Mouse (Mus musculus): ENCODE measurements around the gene Wnt3. TPM values are rescaled to one million over a fixed set of nuclear protein-coding genes. Genes with fewer than 3 reads are reported as not detected.
"Not testable (repeated sequence)": the region's sequence is repeated elsewhere in the genome, so short reads cannot be mapped to it uniquely, and the experiment has no call there.

Wnt3 gene
- total RNA-seq (2014; fragmentation: Nextera tagmentation), result not detected in 2 replicates
- not detected in 2 replicates for total RNA-seq (2017)

DNA sequence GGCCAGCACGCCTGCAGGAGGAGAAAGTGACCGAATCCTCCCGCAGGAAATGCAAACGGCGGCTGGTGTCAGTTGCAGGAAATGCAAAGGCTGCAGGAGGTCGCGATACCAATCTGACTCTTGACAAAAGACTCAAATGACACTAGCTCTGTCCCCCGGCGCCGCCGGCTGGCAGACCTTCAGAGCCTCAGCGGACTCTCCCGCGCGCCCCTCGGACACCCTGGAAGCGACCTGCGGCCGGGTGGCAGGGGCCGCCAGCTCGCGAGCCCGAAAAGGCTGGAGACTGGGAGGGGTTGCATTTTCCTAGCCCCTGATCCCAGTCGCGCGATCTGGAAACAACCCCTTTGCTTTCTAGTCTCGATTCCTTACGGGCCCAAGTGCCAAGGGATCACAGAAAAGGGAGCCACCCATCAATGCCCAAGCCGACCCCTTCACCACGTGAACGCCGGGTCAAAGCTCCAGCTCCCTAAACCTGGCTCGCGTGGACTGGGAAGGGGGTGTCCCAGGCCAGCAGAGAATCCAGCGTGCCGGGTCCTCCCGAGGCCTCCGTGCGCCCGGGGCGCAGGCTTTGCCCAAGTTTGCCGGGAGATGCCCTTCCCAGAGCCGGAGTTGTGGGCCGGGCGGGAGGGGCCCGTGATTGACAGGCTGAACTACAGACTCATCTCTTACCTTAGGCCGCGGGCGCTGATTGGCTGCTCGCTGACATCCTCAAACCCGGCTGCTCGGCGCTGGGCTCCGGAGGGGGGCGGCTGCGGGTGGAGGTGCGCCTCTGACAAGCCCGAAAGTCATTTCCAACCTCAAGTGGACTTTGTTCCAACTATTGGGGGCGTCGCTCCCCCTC, at the start of gene Wnt3:
Gene Wnt3 (plus strand): TSS at position 764 of the 841 bp plus-strand sequence.
- ATAC-seq (replicated peaks; ENCODE audit: poor library complexity, severe bottlenecking), result peak; percentile 28; the same call in 1 of the 2 replicates

DNA sequence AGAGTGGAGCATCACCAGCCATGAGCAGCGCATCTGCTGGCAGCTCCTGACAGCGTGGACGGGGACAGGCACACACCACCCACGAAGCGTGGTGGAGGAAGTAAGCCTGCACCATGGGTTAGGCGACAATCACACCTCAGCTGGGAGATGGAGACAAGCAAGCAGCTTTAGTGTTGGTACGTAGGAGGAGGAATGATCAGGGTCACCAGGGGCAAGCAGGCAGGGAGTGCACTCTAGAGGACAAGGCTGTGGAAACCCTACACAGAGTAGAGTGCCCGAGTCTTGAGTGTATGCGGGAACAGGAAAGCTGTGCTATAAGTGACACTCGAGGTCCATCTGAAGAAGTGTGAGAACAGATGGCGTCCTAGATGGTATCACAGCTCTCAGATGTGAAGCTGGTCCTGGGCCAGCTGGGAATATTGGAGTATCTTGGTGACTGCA, 49.6 kb upstream of the Wnt3 start:
- no peak for ATAC-seq (replicated peaks; ENCODE audit: poor library complexity, severe bottlenecking)

DNA sequence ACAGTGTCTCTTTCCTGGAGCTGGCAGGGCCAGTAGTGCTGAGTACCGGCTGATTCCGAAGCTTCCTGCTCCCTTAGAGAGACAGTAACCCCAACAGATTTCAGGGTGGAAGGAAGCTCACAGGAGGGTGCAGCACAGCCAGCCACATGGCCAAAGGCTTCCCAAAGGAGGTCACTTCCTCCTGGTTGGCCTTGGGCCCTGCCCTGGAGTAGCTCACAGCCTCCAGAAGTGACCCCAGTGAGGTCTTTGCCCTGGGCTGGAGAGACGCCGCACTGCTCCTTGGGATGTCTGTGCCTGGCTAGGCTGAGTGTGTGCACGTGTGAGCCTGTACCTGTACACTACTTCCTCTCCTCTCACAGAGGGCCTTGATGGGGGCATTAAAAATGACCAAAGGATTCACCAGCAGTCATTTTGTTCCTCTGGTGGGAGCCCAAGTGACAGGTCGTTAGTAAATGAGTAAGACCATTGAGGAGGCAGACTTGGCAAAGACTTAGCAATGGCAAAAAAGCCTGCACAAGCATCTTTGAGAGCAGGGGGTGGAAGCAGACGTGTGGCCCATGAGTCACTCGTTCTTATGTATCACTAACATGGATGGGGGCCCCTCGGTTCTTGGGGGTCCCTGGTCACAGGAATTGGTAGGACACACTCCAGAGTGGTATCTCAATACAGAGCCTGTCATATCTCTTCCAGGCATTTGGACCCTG, 44.5 kb upstream of the Wnt3 start:
- no peak for ATAC-seq (replicated peaks; ENCODE audit: poor library complexity, severe bottlenecking)

DNA sequence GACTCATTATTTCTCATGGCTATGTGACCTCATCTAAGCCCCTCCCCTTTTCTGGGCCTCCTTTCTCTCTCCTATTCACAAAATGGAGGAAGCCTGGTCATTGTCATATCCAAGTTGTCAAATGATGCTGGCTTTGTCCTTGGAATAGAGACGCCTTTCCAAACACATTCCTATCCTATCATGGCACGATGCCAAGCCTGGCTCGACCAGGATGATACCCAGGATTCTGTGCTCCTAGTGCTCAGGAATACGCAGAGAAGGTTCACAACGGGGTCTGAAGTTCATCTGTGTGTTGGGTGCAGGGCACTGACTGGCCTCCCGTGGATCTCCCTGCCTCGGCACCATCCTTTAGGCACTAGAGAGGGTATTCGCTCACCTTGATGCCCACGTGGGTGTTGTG, 42.4 kb upstream of the Wnt3 start:
- no peak for ATAC-seq (replicated peaks; ENCODE audit: poor library complexity, severe bottlenecking)

DNA sequence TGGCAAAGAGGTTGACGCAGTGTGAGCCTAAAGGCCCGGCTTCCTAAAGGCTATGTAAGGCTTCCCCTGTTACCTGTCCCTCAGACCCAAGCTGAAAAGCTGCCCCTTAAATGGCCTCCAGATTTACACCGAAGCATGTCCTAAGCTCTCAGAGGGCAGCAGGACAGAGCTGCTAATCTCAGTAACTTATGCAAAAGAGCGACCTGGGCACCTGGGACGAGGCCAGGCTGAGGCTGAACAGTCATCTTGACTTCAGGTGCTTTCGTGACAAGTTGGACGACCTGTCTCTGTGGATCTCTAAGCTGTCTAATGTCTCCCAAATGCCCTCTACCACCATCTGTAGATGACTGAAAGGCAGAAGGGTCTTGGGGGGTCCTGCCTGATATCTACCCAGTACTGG, 41.6 kb upstream of the Wnt3 start:
- no peak for ATAC-seq (replicated peaks; ENCODE audit: poor library complexity, severe bottlenecking)

DNA sequence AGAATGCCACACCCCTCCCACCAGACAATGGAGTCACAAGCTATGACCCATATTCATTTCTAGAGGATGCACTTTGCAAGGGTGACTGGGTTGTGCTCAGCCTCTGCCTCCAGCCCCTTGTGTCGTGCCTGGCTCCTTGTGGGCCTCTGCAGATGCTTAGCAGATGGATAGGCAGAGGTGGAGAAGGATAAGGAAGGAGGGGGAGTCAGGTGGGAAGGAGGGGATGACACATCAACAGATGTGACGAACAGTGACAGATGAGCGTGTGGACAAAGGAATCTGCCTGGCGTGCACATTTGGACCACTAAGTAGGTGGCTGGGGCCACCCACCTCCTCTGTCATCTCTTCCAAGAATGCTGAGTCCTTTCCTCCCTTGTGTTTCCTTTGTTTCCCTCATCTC, 40.9 kb upstream of the Wnt3 start:
- ATAC-seq (replicated peaks; ENCODE audit: poor library complexity, severe bottlenecking), result no peak

DNA sequence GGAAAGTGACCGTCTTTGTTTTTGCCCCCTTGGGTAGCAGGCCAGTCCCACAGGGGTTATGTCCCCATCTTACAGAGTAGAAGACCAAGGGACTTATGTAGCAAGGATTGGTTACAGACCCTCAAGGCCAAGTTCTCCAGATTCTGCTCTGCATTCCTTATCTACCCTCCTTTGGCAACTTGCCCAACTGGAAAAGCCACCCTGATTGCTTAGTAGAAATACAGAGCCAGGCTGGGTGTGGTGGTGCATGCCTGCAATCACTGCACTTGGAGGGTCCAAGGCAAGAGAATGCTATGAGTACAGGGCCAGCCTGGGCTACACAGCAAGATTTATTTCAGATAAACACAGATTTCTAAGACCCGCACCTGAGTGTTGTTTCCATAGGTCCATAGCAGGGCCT, 40.0 kb upstream of the Wnt3 start:
- no peak for ATAC-seq (replicated peaks; ENCODE audit: poor library complexity, severe bottlenecking)

DNA sequence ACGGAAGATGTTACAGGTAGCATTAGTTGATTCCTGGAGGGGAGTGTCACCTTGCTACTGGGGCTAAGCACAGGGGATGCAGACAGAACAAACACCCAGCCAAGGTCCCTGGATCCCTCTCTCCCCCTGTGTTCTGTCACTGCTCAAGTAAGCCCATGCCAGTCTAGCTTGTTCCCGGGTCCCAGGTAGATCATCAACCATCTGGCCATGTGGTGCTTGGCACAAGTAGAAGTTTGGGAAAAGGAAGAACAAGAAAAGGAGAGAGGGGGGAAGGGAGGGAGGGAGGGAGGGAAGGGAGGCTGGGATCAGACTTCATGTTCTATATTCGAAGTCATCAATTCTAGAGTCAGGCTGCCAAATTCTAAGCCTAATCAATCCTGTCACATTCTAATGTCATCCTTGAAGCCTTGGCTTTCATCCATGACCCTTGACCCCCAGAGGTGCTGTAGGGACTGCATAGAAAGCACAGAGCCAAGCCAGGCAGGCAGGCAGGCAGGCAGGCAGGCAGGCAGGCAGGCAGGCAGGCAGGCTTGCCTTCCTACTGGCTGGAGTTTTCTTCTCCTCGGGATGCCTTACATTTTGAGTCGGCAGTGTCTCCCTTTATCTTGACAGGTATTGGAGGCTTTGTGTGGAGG, 39.4 kb upstream of the Wnt3 start:
- no peak for ATAC-seq (replicated peaks; ENCODE audit: poor library complexity, severe bottlenecking)

DNA sequence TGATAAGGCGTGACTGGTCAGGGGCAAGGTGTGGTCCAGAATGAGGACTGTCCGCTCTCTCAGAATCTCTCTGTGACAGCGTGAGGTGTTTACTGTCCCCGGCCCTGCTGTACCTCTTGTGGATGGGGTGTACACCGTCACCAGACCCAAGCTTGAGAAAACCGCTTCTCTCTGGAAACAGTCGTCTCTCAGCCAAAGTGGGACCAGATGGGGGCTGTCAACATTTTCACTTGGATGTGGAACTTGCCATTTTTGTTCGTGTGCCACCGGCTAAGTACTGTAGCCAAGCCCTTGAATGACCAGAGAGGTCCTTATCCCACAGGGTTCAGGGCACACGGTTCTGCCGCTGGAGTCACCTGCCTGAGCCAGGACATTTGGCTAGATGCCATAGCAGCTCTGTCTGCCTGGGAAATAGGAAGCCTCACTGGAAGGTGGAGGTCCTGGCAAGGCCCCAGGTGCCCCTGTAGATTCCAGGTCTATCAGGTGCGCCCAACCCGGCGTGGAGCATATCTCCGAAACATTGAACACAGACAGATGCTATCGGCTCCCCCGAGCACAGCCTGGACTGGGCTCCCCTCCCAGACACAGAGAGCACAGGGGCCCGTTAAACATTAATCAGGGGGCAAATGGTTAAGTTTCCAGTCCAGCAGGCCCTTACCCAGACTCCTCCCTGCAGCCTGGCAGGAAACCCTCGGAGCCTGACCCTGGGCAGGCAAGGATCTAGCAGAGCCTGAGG, 38.7 kb upstream of the Wnt3 start:
- ATAC-seq (replicated peaks; ENCODE audit: poor library complexity, severe bottlenecking), result no peak

DNA sequence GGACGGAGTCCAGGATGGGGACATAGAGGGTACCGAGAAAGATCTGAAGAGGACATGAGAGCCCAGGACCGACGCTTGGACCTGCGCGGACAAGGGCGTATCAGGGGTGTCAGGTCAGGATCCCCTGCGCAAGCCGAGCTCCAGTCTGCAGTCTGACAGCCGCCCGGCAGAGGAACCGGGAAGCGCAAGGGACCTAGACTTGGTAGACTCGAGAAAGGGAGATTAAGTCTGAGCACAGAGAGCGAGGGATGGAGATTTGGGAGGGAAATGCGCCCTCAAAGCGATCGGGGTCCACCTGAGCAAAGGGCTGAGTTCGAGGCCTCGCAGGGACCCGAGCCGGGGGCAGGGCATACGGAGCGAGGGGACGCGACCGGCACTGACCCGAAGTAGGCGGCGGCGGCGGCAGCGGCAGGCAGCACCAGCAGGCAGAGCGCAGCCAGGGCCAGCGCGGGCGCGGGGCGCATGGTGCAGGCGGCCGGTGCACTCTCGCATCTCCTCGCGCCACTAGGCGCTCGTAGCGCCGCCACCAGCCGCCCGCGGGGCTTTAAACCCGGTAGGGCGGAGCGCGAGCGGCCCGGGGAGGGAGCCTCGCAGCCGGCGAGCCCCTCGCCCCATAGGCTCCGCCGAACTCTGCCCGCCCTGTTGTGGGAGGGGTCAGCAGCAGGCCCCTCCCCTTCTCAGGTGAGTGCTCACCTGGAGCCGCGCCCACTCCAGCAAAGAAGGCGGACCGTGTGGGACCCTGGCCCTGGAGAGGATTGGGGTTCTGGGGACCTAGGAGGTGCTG, 24.5 kb upstream of the Wnt3 start, which contains the start of gene Wnt9b:
Gene Wnt9b (minus strand): TSS at position 516 of the 784 bp plus-strand sequence.
- ATAC-seq (replicated peaks; ENCODE audit: poor library complexity, severe bottlenecking), result peak; percentile 21; the same call in 1 of the 2 replicates

GRCm38 (mm10) chr11:103750612-103751011, 23.3 kb upstream of the Wnt3 start:
- ATAC-seq (replicated peaks; ENCODE audit: poor library complexity, severe bottlenecking), result peak; percentile 89

- ATAC-seq (replicated peaks; ENCODE audit: poor library complexity, severe bottlenecking), result no peak
These were observed 15.9 kb upstream of the Wnt3 start for GRCm38 (mm10) chr11:103758054-103758453.

- ATAC-seq (replicated peaks; ENCODE audit: poor library complexity, severe bottlenecking), result peak; percentile 89
These were observed 15.2 kb upstream of the Wnt3 start for GRCm38 (mm10) chr11:103758706-103759105.

DNA sequence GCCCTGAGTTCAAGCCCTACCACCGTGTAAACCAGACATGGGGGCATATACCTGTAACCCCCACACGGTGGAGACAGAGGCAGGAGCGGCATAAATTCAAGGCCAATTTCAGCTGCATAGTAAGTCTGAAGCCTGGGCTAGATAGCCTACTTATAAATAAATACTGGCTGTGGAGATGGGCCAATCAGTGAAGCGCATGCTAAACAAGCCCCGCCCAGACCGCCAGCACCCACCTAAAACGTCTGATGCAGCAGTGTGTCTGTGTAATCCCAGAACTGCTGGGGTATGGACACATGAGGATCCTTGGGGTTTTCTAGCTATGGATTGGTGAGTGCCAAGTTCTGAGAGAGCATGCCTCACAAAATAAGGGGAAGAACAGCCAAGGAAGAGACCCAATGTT, 13.8 kb upstream of the Wnt3 start:
- no peak for ATAC-seq (replicated peaks; ENCODE audit: poor library complexity, severe bottlenecking)

GRCm38 (mm10) chr11:103760891-103761290, 13.1 kb upstream of the Wnt3 start:
- not testable (repeated sequence) for ATAC-seq (replicated peaks; ENCODE audit: poor library complexity, severe bottlenecking)

- ATAC-seq (replicated peaks; ENCODE audit: poor library complexity, severe bottlenecking), result peak; percentile 76
These were observed 10.4 kb upstream of the Wnt3 start for GRCm38 (mm10) chr11:103763410-103764163.

GRCm38 (mm10) chr11:103764601-103765000, 9.3 kb upstream of the Wnt3 start:
- ATAC-seq (replicated peaks; ENCODE audit: poor library complexity, severe bottlenecking), result no peak

DNA sequence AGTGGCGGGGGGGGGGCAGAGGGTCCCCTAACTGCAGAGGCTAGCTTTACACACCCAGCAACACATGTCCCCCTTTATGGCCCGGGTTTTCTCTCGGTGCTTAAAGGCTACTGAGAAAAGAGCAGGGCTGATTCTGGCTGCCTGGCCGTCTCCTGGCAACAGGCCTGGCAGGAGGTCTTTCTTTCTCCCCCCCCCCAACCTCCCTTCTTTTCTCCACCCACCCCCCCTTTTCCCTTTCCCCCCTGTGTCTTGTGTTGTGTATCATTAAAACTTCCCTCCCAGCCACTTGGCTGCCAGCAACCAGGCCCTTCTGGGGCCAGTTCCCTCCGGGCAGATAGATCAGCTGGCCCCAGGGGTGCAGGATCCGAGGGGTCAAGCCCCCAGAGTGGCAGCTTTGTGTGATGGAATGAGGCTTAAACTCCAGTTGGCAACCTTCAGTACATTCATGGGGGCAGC, 8.4 kb upstream of the Wnt3 start:
- no peak for ATAC-seq (replicated peaks; ENCODE audit: poor library complexity, severe bottlenecking)
